Mouse (Mus musculus) erythroblast, embryonic 14.5 days (primary cell): ENCODE data around the gene Cd52. TPM values are rescaled to one million over a fixed set of nuclear protein-coding genes. Genes with fewer than 3 reads are reported as not detected.

ENCODE experiments used
- H3K27me3 ChIP-seq: 2 replicates; pipeline ENCODE4 v1.6.1; 2012; ENCODE audit warnings: inconsistent platforms; ENCODE audit not compliant: control insufficient read depth
- H3K36me3 ChIP-seq: 2 replicates; pipeline ENCODE4 v1.6.1; 2012; ENCODE audit warnings: mild to moderate bottlenecking, inconsistent platforms; ENCODE audit not compliant: control insufficient read depth
- H3K4me1 ChIP-seq: 2 replicates; pipeline ENCODE4 v1.6.1; 2012; ENCODE audit warnings: inconsistent platforms; ENCODE audit not compliant: control insufficient read depth
- H3K4me3 ChIP-seq: replicated peaks from 2 replicates; pipeline ENCODE3; 2012; ENCODE audit warnings: moderate library complexity, mild to moderate bottlenecking, inconsistent platforms
- H3K9me3 ChIP-seq: 2 replicates; pipeline ENCODE4 v1.6.1; 2012; ENCODE audit warnings: low read length, inconsistent platforms, mixed read lengths; ENCODE audit not compliant: control insufficient read depth
- GATA1 ChIP-seq: IDR thresholded peaks from 2 replicates; pipeline ENCODE4 v1.6.1; 2012; ENCODE audit warnings: low read length, inconsistent platforms, mixed read lengths
- TAL1 ChIP-seq: IDR thresholded peaks from 3 replicates; pipeline ENCODE4 v1.6.1; 2012; ENCODE audit warnings: low read length, inconsistent platforms, mixed read lengths
- polyA plus RNA-seq: library from polyadenylated mRNA; stranded (reverse); fragments of >175 nt; gene quantifications from 2 replicates; pipeline ENCODE4 v1.2.3, GENCODE M21; 2012

The Cd52 gene
- polyA plus RNA-seq, 1 experiment, result 0.41 TPM

DNA sequence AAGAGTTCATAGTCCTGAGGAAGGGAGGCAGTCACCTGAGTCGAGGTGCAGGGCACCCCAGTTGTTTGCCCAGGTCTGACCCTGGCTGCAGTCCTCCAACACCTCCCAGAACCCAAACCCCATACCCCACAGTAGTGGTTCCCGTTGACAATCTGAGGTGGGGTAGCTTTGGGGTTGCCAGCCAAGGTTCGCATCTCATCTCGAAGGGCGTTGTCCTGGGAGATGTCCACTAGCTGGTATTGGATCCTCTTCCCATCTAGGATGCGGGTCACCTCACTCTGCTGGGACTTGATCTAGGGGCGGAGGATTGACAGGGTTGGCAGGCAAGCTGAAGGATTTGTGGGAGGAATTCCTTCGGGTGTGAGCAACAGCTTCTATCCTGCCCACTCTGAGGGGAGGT, 32.9 kb upstream of the Cd52 start:
- peaks cover 37% of the 10 kb centered on the region for H3K36me3 ChIP-seq
- H3K4me3 ChIP-seq, result peak overlapping the region; percentile 82
- H3K4me1 ChIP-seq, result peaks cover 51% of the 10 kb centered on the region
- H3K27me3 ChIP-seq, result no peaks in the 10 kb centered on the region
- no peak for TF ChIP-seq TAL1
- no peak for TF ChIP-seq GATA1
- H3K9me3 ChIP-seq, result no peaks in the 10 kb centered on the region

DNA sequence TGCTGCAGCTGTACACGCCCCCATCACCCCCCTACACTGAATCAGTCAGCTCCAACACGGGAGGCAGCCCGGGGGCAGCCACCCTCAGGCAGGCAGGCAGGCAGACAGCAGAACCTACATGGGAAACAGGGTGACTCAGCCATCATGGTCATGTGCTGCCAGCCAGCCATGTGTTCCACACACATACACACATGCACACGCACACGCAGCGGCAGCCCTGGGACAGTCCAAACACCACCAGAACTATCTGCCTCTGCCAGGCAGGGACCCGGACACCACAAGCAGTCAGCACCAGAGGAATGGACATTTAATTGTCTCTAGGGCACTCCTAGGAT, 32.2 kb upstream of the Cd52 start:
- Histone ChIP-seq H3K4me3 (no peak overlapping the region), H3K27me3 (no peaks in the 10 kb centered on the region), H3K36me3 (peaks cover 30% of the 10 kb centered on the region), H3K4me1 (peaks cover 51% of the 10 kb centered on the region), H3K9me3 (no peaks in the 10 kb centered on the region)
- TF ChIP-seq TAL1, result no peak
- TF ChIP-seq GATA1, result no peak

DNA sequence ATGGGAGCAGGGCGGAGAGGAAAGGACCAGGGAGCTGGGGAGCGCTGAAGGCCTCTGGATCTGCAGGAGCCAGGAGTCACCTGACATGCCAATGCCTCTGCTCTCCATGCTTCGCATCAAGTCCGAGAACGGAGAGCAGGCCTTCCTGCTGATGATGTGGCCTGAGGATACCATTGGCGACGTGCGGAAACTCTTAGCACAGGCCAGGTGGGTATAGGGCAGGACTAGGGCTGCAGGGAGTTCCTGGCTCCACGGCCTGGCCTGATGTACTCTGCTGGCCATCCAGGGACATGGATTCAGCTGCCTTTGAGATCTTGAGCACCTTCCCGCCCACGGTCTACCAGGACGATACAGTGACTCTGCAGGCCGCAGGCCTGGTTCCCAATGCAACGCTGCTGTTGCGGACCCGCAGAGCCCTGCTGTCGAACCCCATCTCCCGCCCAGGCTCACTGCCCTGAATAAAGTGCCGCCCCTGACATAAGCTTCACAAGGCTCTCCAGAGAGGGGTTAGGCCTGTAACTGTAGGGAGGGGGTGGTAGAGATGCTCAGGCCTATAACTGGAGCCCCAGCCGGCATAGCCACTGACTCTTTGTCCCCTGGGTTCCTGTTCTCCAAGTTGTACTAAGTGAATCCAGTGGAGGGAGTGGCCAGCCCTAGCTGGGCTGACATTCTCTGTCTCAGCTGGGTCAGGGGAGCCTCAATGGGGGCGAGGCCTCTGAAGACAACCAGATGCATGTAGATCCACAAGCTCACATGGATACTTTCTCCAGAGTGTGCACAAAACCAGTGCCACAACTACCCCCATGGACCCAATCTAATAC, 31.6 kb upstream of the Cd52 start:
- Histone ChIP-seq H3K36me3 (peaks cover 25% of the 10 kb centered on the region), H3K4me1 (peaks cover 51% of the 10 kb centered on the region), H3K27me3 (no peaks in the 10 kb centered on the region), H3K9me3 (no peaks in the 10 kb centered on the region), H3K4me3 (no peak overlapping the region)
- TF ChIP-seq TAL1 (no peak), GATA1 (no peak)

GRCm38 (mm10) chr4:134125383-134126060, 30.6 kb upstream of the Cd52 start:
- H3K4me3 ChIP-seq, result no peak overlapping the region
- TF ChIP-seq GATA1, result no peak
- TF ChIP-seq TAL1, result no peak
- no peaks in the 10 kb centered on the region for H3K27me3 ChIP-seq
- H3K9me3 ChIP-seq, result no peaks in the 10 kb centered on the region
- peaks cover 15% of the 10 kb centered on the region for H3K36me3 ChIP-seq
- peaks cover 49% of the 10 kb centered on the region for H3K4me1 ChIP-seq

GRCm38 (mm10) chr4:134123680-134124551, 29.0 kb upstream of the Cd52 start:
- Histone ChIP-seq H3K4me1 (peaks cover 38% of the 10 kb centered on the region), H3K4me3 (no peak overlapping the region)

DNA sequence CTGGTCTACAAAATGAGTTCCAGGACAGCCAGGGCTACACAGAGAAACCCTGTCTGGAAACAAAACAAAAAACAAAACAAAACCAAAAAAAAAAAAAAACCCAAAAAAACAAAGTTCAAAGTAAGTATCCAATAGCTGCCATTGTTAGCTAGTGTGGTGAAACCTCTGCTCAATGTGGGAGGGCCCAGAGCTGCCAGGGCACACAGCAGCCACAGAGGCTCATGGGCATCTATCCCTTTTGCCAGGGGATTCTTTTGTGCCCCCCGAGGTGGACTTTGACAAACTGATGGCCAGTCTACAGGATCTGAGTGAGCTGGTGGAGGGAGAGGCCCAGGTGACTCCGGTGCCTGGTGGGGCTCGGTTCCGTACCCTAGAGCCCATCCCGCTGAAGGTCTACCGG, 28.3 kb upstream of the Cd52 start:
- no peaks in the 10 kb centered on the region for H3K9me3 ChIP-seq
- H3K4me1 ChIP-seq, result peaks cover 30% of the 10 kb centered on the region
- H3K36me3 ChIP-seq, result peaks cover 5% of the 10 kb centered on the region; the same call in 1 of the 2 replicates
- TF ChIP-seq TAL1 (no peak), GATA1 (no peak)
- H3K4me3 ChIP-seq, result no peak overlapping the region
- H3K27me3 ChIP-seq, result no peaks in the 10 kb centered on the region

More at GRCm38 (mm10) chr4:134123680-134124551, 29.0 kb upstream of the Cd52 start:
- Histone ChIP-seq H3K27me3 (no peaks in the 10 kb centered on the region), H3K9me3 (no peaks in the 10 kb centered on the region), H3K36me3 (peaks cover 5% of the 10 kb centered on the region; the same call in 1 of the 2 replicates)
- TF ChIP-seq GATA1 (no peak), TAL1 (no peak)

GRCm38 (mm10) chr4:134122281-134122680, 27.4 kb upstream of the Cd52 start:
- H3K36me3 ChIP-seq, result peaks cover 5% of the 10 kb centered on the region; the same call in 1 of the 2 replicates
- H3K9me3 ChIP-seq, result no peaks in the 10 kb centered on the region
- TF ChIP-seq TAL1 (no peak), GATA1 (no peak)
- H3K27me3 ChIP-seq, result no peaks in the 10 kb centered on the region
- H3K4me3 ChIP-seq, result no peak overlapping the region
- H3K4me1 ChIP-seq, result peaks cover 22% of the 10 kb centered on the region

GRCm38 (mm10) chr4:134121571-134121970, 26.7 kb upstream of the Cd52 start:
- TF ChIP-seq GATA1, result no peak
- TF ChIP-seq TAL1, result no peak
- Histone ChIP-seq H3K9me3 (no peaks in the 10 kb centered on the region), H3K4me1 (peaks cover 16% of the 10 kb centered on the region), H3K27me3 (no peaks in the 10 kb centered on the region), H3K4me3 (no peak overlapping the region), H3K36me3 (peaks cover 2% of the 10 kb centered on the region; the same call in 1 of the 2 replicates)

DNA sequence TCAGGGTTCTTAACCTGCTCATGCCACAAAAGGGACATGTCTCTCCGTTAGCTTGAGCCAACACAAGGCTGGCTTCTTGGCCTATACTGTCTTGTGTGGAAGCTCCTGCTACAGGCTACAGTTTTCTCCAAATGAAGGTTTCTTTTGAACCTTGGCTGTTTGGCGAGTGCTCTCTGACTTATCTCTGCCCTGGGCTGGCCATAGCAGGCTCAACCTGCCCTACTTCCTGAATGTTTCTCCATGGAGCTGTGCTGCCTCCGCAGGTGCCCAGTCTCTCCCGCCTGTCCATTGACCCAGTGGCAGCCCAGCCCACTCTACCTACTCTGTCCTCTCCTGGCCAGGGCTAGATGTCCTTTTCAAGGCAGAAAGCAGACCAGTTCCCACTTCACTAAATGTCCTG, 26.0 kb upstream of the Cd52 start:
- Histone ChIP-seq H3K9me3 (no peaks in the 10 kb centered on the region), H3K4me1 (peaks cover 16% of the 10 kb centered on the region), H3K27me3 (no peaks in the 10 kb centered on the region), H3K4me3 (no peak overlapping the region), H3K36me3 (no peaks in the 10 kb centered on the region)
- TF ChIP-seq TAL1, result no peak
